26 mouse cellular contexts compared by ENCODE assay signal in the genomic region with DNA sequence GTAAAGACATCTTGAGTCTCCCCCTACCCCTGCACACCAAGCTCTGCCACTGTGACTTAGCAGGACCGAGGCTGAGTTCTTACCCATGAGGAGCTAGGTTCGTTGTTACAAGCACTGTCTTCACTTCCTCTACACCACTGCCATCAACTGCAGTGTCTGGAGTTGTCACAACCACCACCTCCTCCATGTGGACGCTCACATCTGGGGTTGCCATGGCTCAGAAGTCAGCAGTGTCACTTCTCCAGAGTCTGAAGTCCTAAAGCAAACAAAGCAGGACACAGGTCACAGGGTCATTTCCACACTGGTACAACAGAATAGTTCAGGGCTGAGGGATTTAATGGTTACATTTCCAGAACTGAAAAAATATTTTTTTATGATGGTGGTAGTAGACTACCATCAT. TPM values are rescaled to one million over a fixed set of nuclear protein-coding genes. Genes with fewer than 3 reads are reported as not detected.
DNase-seq lines count a peak whose midpoint lies in the region; ATAC-seq and TF ChIP-seq lines count a peak whose summit lies in the region.
"Had no signal": no experiment of that assay in that cellular context is flagged by ENCODE, and none has a peak within 500 bp of the region (broad histone marks: within the 10 kb centered on the region; RNA-seq: fewer than 3 reads in every experiment).

No protein-coding gene starts in this region.

- no peak overlapping the region for H3K9ac ChIP-seq in liver, adult 2 months (ENCODE audit: low read depth, low read length)
- no peak overlapping the region for H3K9ac ChIP-seq in liver, embryonic 14.5 days (replicated peaks)
- H3K9ac ChIP-seq in forebrain, postnatal 0 days, result no peak overlapping the region
- H3K9ac ChIP-seq: embryonic facial prominence, embryonic 15.5 days; forebrain, embryonic 15.5 days; hindbrain, embryonic 14.5 days had no signal

- peak overlapping the region; percentile 27 for H3K27ac ChIP-seq in liver, adult 2 months (replicated peaks; ENCODE audit: insufficient read depth, low read depth, low read length)
- no peak overlapping the region for H3K27ac ChIP-seq in liver, embryonic 14.5 days
- H3K27ac ChIP-seq in forebrain, postnatal 0 days (ENCODE audit: low read depth, low read length), result no peak overlapping the region
- H3K27ac ChIP-seq: embryonic facial prominence, embryonic 15.5 days; forebrain, embryonic 10.5 days; forebrain, embryonic 15.5 days; hindbrain, embryonic 10.5 days; hindbrain, embryonic 14.5 days had no signal

- no peak for TF ChIP-seq EP300 in liver, embryonic 14.5 days (IDR thresholded peaks at IDR 0.05; ENCODE audit: low read depth)

- H3K4me1 ChIP-seq in liver, adult 2 months (ENCODE audit: control insufficient read depth, insufficient read depth, low read length), result peaks cover 8% of the 10 kb centered on the region
- peaks cover 0 to 7% of the 10 kb centered on the region in 2 experiments; a peak in 2 of 4 replicates for H3K4me1 ChIP-seq in liver, embryonic 14.5 days (replicated peaks; ENCODE audit: control insufficient read depth in 2 of 2, insufficient read depth in 2 of 2, low read length in 1 of 2)
- no peaks in the 10 kb centered on the region for H3K4me1 ChIP-seq in forebrain, postnatal 0 days (ENCODE audit: insufficient read depth)
- H3K4me1 ChIP-seq: embryonic facial prominence, embryonic 15.5 days; forebrain, embryonic 10.5 days; hindbrain, embryonic 10.5 days had no signal

- no peaks in the 10 kb centered on the region for H3K9me3 ChIP-seq in liver, embryonic 14.5 days (ENCODE audit: control insufficient read depth, low read length)
- no peaks in the 10 kb centered on the region for H3K9me3 ChIP-seq in forebrain, postnatal 0 days (ENCODE audit: low read length)
- H3K9me3 ChIP-seq: embryonic facial prominence, embryonic 15.5 days; forebrain, embryonic 10.5 days; forebrain, embryonic 15.5 days; G1E; hindbrain, embryonic 10.5 days had no signal

- TF ChIP-seq POLR2A in liver, adult 2 months (IDR thresholded peaks at IDR 0.05; ENCODE audit: extremely low read depth, insufficient read depth, low read length), result no peak

- DNase-seq in liver, adult 2 months (ENCODE audit: extremely low read depth, low read depth, low spot score), result peak; percentile 89
- no peak for DNase-seq in liver
- no peak for DNase-seq in liver, embryonic 14.5 days (ENCODE audit: low read depth in 3 of 3, low spot score in 3 of 3)
- peak; percentile 54 for DNase-seq in yolk sac, embryonic 10.5 days (ENCODE audit: low spot score)
- no peak for DNase-seq in forebrain, postnatal 0 days
- no peak for DNase-seq in ovary, postnatal 36 days (ENCODE audit: low spot score)
- DNase-seq: adrenal gland, adult 8-10 months; adrenal gland, postnatal 36 days; cerebellum, adult 2 months; cerebellum, postnatal 10 days; embryo, embryonic 11 days; gastrocnemius, postnatal 14 days; heart, postnatal 10 days had no signal

- TF ChIP-seq CTCF in liver, adult 2 months (IDR thresholded peaks at IDR 0.05; ENCODE audit: low read depth, low read length), result no peak
- TF ChIP-seq CTCF in liver, embryonic 14.5 days (IDR thresholded peaks at IDR 0.05; ENCODE audit: low read depth), result no peak
- no peak for TF ChIP-seq CTCF in forebrain, postnatal 0 days (IDR thresholded peaks at IDR 0.05; ENCODE audit: low read depth)

- WGBS in liver, adult 2 months, result 15% methylated on average over 3 of the region's 3 CpGs
- WGBS in liver, embryonic 14.5 days (ENCODE audit: insufficient replicate concordance), result 65% methylated on average over 3 of the region's 3 CpGs
- WGBS in forebrain, postnatal 0 days, result 89% methylated on average over 3 of the region's 3 CpGs

- no peak overlapping the region for H3K4me3 ChIP-seq in liver, adult 2 months (ENCODE audit: insufficient read depth, low read depth, low read length)
- no peak overlapping the region for H3K4me3 ChIP-seq in liver, embryonic 14.5 days (ENCODE audit: insufficient read depth in 1 of 2, low read depth in 2 of 2, low read length in 2 of 2)
- H3K4me3 ChIP-seq in forebrain, postnatal 0 days (ENCODE audit: low read depth, low read length), result no peak overlapping the region
- H3K4me3 ChIP-seq: embryonic facial prominence, embryonic 15.5 days; erythroblast, embryonic 14.5 days; forebrain, embryonic 10.5 days; forebrain, embryonic 15.5 days; hindbrain, embryonic 10.5 days had no signal

- H3K4me2 ChIP-seq in liver, embryonic 14.5 days (ENCODE audit: low read depth), result no peak overlapping the region
- no peak overlapping the region for H3K4me2 ChIP-seq in forebrain, postnatal 0 days (ENCODE audit: low read depth)
- H3K4me2 ChIP-seq: embryonic facial prominence, embryonic 15.5 days; forebrain, embryonic 15.5 days; hindbrain, embryonic 14.5 days had no signal

- ATAC-seq in granulocyte monocyte progenitor cell, adult 5-6 weeks (replicated peaks; ENCODE audit: poor library complexity, severe bottlenecking), result peak; percentile 16; the same call in 1 of the 2 replicates
- peak; percentile 25; the same call in 1 of the 2 replicates for ATAC-seq in liver, embryonic 14.5 days (ENCODE audit: insufficient read depth)
- no peak for ATAC-seq in forebrain, postnatal 0 days
- ATAC-seq: CD4-positive, CD25-positive, alpha-beta regulatory T cell, adult 4 months; forebrain, embryonic 15.5 days had no signal

- no peaks in the 10 kb centered on the region for H3K27me3 ChIP-seq in liver, adult 2 months (ENCODE audit: control insufficient read depth, insufficient read depth, low read length)
- no peaks in the 10 kb centered on the region for H3K27me3 ChIP-seq in liver, embryonic 14.5 days (ENCODE audit: control insufficient read depth, insufficient read depth, low read length)
- H3K27me3 ChIP-seq in forebrain, postnatal 0 days (ENCODE audit: insufficient read depth, low read length), result no peaks in the 10 kb centered on the region
- H3K27me3 ChIP-seq: embryonic facial prominence, embryonic 15.5 days; forebrain, embryonic 15.5 days had no signal

- peaks cover 17% of the 10 kb centered on the region for H3K36me3 ChIP-seq in liver, adult 2 months (ENCODE audit: control insufficient read depth, insufficient read depth, low read length)
- H3K36me3 ChIP-seq in liver, embryonic 14.5 days (replicated peaks; ENCODE audit: control insufficient read depth, insufficient read depth, low read depth), result peaks cover 40% of the 10 kb centered on the region
- H3K36me3 ChIP-seq in forebrain, postnatal 0 days (ENCODE audit: insufficient read depth), result peaks cover 49% of the 10 kb centered on the region

- peaks cover 9% of the 10 kb centered on the region; the same call in 1 of the 2 replicates for H3K79me2 ChIP-seq in liver, adult 2 months (ENCODE audit: control insufficient read depth, insufficient read depth, low read length)

RNA-seq across cellular contexts. Expression of gene Gmeb2, which starts 10.0 kb away (rescaled TPM):
- total RNA-seq in liver, adult 2 months (2014; rRNA removed), result 7.4 and 8.8 TPM in 2 replicates
- 10.7 and 16.1 TPM in 2 replicates for polyA plus RNA-seq in liver, adult 2 months (2012; rRNA removed)
- total RNA-seq in granulocyte monocyte progenitor cell, adult 5-6 weeks (2014; fragmentation: Nextera tagmentation), result 11.8 and 15.3 TPM in 2 replicates
- total RNA-seq in granulocyte monocyte progenitor cell, adult 5-6 weeks (2017), result 10.4 and 16.5 TPM in 2 replicates
- 11.0 and 12.2 TPM in 2 replicates for polyA plus RNA-seq in liver, embryonic 14.5 days (2012; rRNA removed)
- 7.6 and 10.3 TPM in 2 replicates for polyA plus RNA-seq in liver, embryonic 14.5 days (2014; fragmentation: Nextera tagmentation; extraction: Ambion mirVana)
- 21.7 and 24.8 TPM in 2 replicates for total RNA-seq in forebrain, postnatal 0 days (2014; rRNA removed)
- 7.4 and 9.6 TPM in 2 replicates for polyA plus RNA-seq in forebrain, postnatal 0 days (2015; fragmentation: Nextera tagmentation; extraction: Ambion mirVana)

RNA-seq across cellular contexts. Expression of gene Helz2, which starts 36.0 kb away (rescaled TPM):
- total RNA-seq in liver, adult 2 months (2014; rRNA removed), result 20.3 and 28.9 TPM in 2 replicates
- 39.6 and 65.9 TPM in 2 replicates for polyA plus RNA-seq in liver, adult 2 months (2012; rRNA removed)
- total RNA-seq in granulocyte monocyte progenitor cell, adult 5-6 weeks (2014; fragmentation: Nextera tagmentation), result 5.6 and 6.1 TPM in 2 replicates
- 3.0 and 6.0 TPM in 2 replicates for total RNA-seq in granulocyte monocyte progenitor cell, adult 5-6 weeks (2017)
- 4.2 and 4.6 TPM in 2 replicates for polyA plus RNA-seq in liver, embryonic 14.5 days (2012; rRNA removed)
- polyA plus RNA-seq in liver, embryonic 14.5 days (2014; fragmentation: Nextera tagmentation; extraction: Ambion mirVana), result 1.6 and 2.0 TPM in 2 replicates
- total RNA-seq in forebrain, postnatal 0 days (2014; rRNA removed), result 1.7 and 1.8 TPM in 2 replicates
- polyA plus RNA-seq in forebrain, postnatal 0 days (2015; fragmentation: Nextera tagmentation; extraction: Ambion mirVana), result 0.10 and 0.24 TPM in 2 replicates

RNA-seq across cellular contexts. Expression of gene Stmn3, which starts 36.4 kb away (rescaled TPM):
- total RNA-seq in liver, adult 2 months (2014; rRNA removed), result 0.09 and 0.20 TPM in 2 replicates
- polyA plus RNA-seq in liver, adult 2 months (2012; rRNA removed), result 0.07 TPM in 1 of 2 replicates, not detected in the other
- not detected in 2 replicates for total RNA-seq in granulocyte monocyte progenitor cell, adult 5-6 weeks (2014; fragmentation: Nextera tagmentation)
- not detected in 2 replicates for total RNA-seq in granulocyte monocyte progenitor cell, adult 5-6 weeks (2017)
- polyA plus RNA-seq in liver, embryonic 14.5 days (2012; rRNA removed), result 0.06 and 1.0 TPM in 2 replicates
- polyA plus RNA-seq in liver, embryonic 14.5 days (2014; fragmentation: Nextera tagmentation; extraction: Ambion mirVana), result 0.09 TPM in 1 of 2 replicates, not detected in the other
- total RNA-seq in forebrain, postnatal 0 days (2014; rRNA removed), result 1,247 and 1,493 TPM in 2 replicates
- 1,714 and 1,956 TPM in 2 replicates for polyA plus RNA-seq in forebrain, postnatal 0 days (2015; fragmentation: Nextera tagmentation; extraction: Ambion mirVana)
- total RNA-seq: common myeloid progenitor, adult 5-6 weeks; G1E; gastrocnemius, adult 18-20 months had no signal
- polyA plus RNA-seq: CD4-positive, CD25-positive, alpha-beta regulatory T cell, adult 4 months; erythroblast, embryonic 14.5 days; G1E had no signal

RNA-seq across cellular contexts. Expression of gene Rtel1, which starts 41.7 kb away (rescaled TPM):
- 13.5 and 13.9 TPM in 2 replicates for total RNA-seq in liver, adult 2 months (2014; rRNA removed)
- polyA plus RNA-seq in liver, adult 2 months (2012; rRNA removed), result 17.5 and 17.9 TPM in 2 replicates
- 63.9 and 85.0 TPM in 2 replicates for total RNA-seq in granulocyte monocyte progenitor cell, adult 5-6 weeks (2014; fragmentation: Nextera tagmentation)
- total RNA-seq in granulocyte monocyte progenitor cell, adult 5-6 weeks (2017), result 30.1 and 47.5 TPM in 2 replicates
- polyA plus RNA-seq in liver, embryonic 14.5 days (2012; rRNA removed), result 39.1 and 40.3 TPM in 2 replicates
- polyA plus RNA-seq in liver, embryonic 14.5 days (2014; fragmentation: Nextera tagmentation; extraction: Ambion mirVana), result 26.2 and 29.3 TPM in 2 replicates
- total RNA-seq in forebrain, postnatal 0 days (2014; rRNA removed), result 42.8 and 64.4 TPM in 2 replicates
- polyA plus RNA-seq in forebrain, postnatal 0 days (2015; fragmentation: Nextera tagmentation; extraction: Ambion mirVana), result 13.8 and 20.6 TPM in 2 replicates

RNA-seq across cellular contexts. Expression of gene Fndc11, which starts 58.1 kb away (rescaled TPM):
- not detected in 2 replicates for total RNA-seq in liver, adult 2 months (2014; rRNA removed)
- 0.10 and 0.12 TPM in 2 replicates for polyA plus RNA-seq in liver, adult 2 months (2012; rRNA removed)
- not detected in 2 replicates for total RNA-seq in granulocyte monocyte progenitor cell, adult 5-6 weeks (2014; fragmentation: Nextera tagmentation)
- not detected in 2 replicates for total RNA-seq in granulocyte monocyte progenitor cell, adult 5-6 weeks (2017)
- 0.22 and 0.25 TPM in 2 replicates for polyA plus RNA-seq in liver, embryonic 14.5 days (2012; rRNA removed)
- 0.14 and 0.24 TPM in 2 replicates for polyA plus RNA-seq in liver, embryonic 14.5 days (2014; fragmentation: Nextera tagmentation; extraction: Ambion mirVana)
- not detected in 2 replicates for total RNA-seq in forebrain, postnatal 0 days (2014; rRNA removed)
- 0.18 and 0.24 TPM in 2 replicates for polyA plus RNA-seq in forebrain, postnatal 0 days (2015; fragmentation: Nextera tagmentation; extraction: Ambion mirVana)
- total RNA-seq: adrenal gland, postnatal 36 days; common myeloid progenitor, adult 5-6 weeks; G1E; gastrocnemius, adult 18-20 months; gastrocnemius, postnatal 14 days had no signal
- polyA plus RNA-seq: cerebellum, adult 2 months; embryonic facial prominence, embryonic 11.5 days; forebrain, embryonic 15.5 days; G1E; heart, embryonic 14.5 days; hindbrain, embryonic 14.5 days had no signal

Comparison
In these comparisons a context has a peak if more than half of its experiments do, and no peak if none do; other contexts are left out.
1. DNase-seq: peak in liver, adult 2 months (single experiment) and yolk sac, embryonic 10.5 days (single experiment); none in liver (single experiment), liver, embryonic 14.5 days (0 of 3), forebrain, postnatal 0 days (single experiment) and ovary, postnatal 36 days (single experiment).
2. RNA of gene Stmn3, which starts 36.4 kb away (total RNA-seq): 1,247 to 1,493 TPM in forebrain, postnatal 0 days; 0.09 to 0.20 TPM in liver, adult 2 months and not detected in granulocyte monocyte progenitor cell, adult 5-6 weeks; every median in the first group is over 1,000 times any median in the second.